Mouse (Mus musculus) spleen, adult 2 months (tissue): Measurements from ENCODE around the gene Dennd4b. TPM values are rescaled to one million over a fixed set of nuclear protein-coding genes. Genes with fewer than 3 reads are reported as not detected.

Experiments
- DNase-seq, 2 experiments: peaks; one replicate each; pipeline versions ENCODE4 v3.0.0 to v3.0.0-alpha.2; 2012 to 2021; ENCODE audit warnings: low spot score in 2 of 2, low read depth in 1 of 2
- H3K27ac ChIP-seq: fragments of 200-500 bp; 2 replicates; pipeline ENCODE4 v1.5.1; 2012; ENCODE audit warnings: low read length, inconsistent platforms; ENCODE audit not compliant: insufficient read depth
- H3K27me3 ChIP-seq: fragments of 200-500 bp; 2 replicates; pipeline ENCODE4 v1.6.1; 2012; ENCODE audit warnings: mild to moderate bottlenecking, moderate library complexity, low read length, inconsistent platforms; ENCODE audit not compliant: control insufficient read depth, insufficient read depth
- H3K36me3 ChIP-seq: fragments of 200-500 bp; 2 replicates; pipeline ENCODE4 v1.6.1; 2012; ENCODE audit warnings: mild to moderate bottlenecking, low read length, inconsistent platforms; ENCODE audit not compliant: control insufficient read depth, insufficient read depth
- H3K4me1 ChIP-seq: fragments of 200-500 bp; 2 replicates; pipeline ENCODE4 v1.6.1; 2011; ENCODE audit warnings: inconsistent platforms; ENCODE audit not compliant: control insufficient read depth, insufficient read depth, insufficient read length
- H3K4me3 ChIP-seq: fragments of 200-500 bp; 2 replicates; pipeline ENCODE4 v1.5.1; 2011; ENCODE audit warnings: mild to moderate bottlenecking, inconsistent platforms; ENCODE audit not compliant: insufficient read depth, insufficient read length; ENCODE audit errors: extremely low read depth
- CTCF ChIP-seq: fragments of 200-500 bp; IDR thresholded peaks from 2 replicates; pipeline ENCODE4 v1.5.1; 2011; ENCODE audit warnings: mild to moderate bottlenecking, inconsistent platforms; ENCODE audit not compliant: insufficient read depth, insufficient read length, insufficient replicate concordance; ENCODE audit errors: extremely low read depth
- POLR2A ChIP-seq: fragments of 200-500 bp; IDR thresholded peaks from 2 replicates; pipeline ENCODE4 v1.6.1; 2011; ENCODE audit warnings: low read depth, low read length, inconsistent platforms
- WGBS: fragments of 180-500 bp; shearing (Covaris S2); methylation state at CpG from one replicate; pipeline ENCODE4 v1.1.7; 2018; 5-methylcytosine and 5-hydroxymethylcytosine counted together
- polyA plus RNA-seq: library from polyadenylated mRNA; depleted of rRNA; stranded (reverse); fragments of >200 nt; gene quantifications from 2 replicates; pipeline ENCODE4 v1.2.3, GENCODE M21; 2012

Gene Dennd4b
- polyA plus RNA-seq, 1 experiment, result 155 TPM

DNA sequence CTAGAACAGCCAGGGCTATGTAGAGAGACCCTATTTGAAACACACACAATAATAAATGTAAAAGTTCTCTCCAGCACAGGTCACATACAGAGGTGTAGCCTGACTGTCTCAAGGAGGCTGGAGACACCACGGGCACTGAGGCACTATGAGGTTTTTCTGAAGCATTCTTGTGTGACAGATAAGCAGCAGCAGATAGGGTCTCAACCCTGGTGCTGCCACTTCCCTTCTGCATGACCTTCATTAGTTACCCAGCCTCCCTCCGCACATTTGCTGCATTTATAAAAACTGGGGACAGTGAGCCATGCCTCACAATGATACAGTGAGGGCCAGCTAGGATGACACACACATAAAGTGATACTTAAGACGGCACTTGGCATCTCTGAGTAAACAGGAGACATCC, 42.0 kb upstream of the Dennd4b start:
- no peaks in the 10 kb centered on the region for H3K36me3 ChIP-seq
- H3K4me3 ChIP-seq, result no peak overlapping the region
- no peak for TF ChIP-seq POLR2A
- TF ChIP-seq CTCF, result no peak
- H3K27ac ChIP-seq, result no peak overlapping the region
- peaks cover 3% of the 10 kb centered on the region for H3K4me1 ChIP-seq
- no peak for DNase-seq
- H3K27me3 ChIP-seq, result peaks cover 3% of the 10 kb centered on the region; the same call in 1 of the 2 replicates
- 56% methylated on average over 3 of the region's 3 CpGs for WGBS

DNA sequence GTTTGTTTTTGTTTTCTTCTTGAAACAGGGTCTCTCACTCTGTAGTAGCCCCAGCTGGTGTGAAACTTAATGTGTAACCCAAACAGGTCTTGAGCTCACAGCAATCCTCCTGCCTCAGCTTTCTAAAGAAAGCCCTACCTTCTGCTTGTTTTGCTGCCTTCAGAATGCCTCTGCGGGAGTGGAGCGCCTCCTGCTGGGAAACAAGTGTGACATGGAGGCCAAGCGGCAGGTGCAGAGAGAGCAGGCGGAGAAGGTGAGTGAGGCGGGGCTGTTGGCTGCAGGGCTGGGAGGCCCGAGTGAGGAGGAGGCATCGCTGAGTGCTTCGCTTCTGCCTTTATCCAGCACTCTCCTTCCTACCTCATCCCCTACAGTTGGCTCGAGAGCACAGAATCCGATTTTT, 40.7 kb upstream of the Dennd4b start:
- H3K36me3 ChIP-seq, result no peaks in the 10 kb centered on the region
- WGBS, result 83% methylated on average over 10 of the region's 10 CpGs
- no peak for TF ChIP-seq CTCF
- no peak for TF ChIP-seq POLR2A

DNA sequence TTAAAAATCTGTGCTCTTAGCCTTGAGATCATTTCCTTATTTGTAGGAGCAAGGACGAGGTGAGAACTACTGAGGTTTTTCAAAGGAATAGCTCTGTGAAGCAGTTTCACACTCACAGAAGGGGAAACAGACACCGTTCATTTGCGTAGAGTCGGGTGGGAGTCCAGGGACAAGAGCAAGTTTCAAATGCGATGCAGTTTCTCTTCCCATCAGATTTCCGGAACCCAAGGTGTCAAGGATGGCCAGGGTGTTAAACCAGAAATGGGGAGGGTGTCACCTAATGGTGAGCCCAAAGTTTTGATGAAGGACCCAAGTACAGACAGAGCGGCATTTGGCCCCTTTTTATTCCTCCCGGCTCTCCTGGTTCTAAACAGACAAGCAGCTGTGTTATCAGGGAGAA, 33.9 kb upstream of the Dennd4b start:
- no peak for TF ChIP-seq POLR2A
- WGBS, result 6% methylated on average over 8 of the region's 8 CpGs

More for the DNA sequence above, 40.7 kb upstream of the Dennd4b start:
- no peak overlapping the region for H3K27ac ChIP-seq
- no peak overlapping the region for H3K4me3 ChIP-seq
- H3K27me3 ChIP-seq, result peaks cover 3% of the 10 kb centered on the region; the same call in 1 of the 2 replicates
- DNase-seq, result no peak
- peaks cover 3% of the 10 kb centered on the region for H3K4me1 ChIP-seq

DNA sequence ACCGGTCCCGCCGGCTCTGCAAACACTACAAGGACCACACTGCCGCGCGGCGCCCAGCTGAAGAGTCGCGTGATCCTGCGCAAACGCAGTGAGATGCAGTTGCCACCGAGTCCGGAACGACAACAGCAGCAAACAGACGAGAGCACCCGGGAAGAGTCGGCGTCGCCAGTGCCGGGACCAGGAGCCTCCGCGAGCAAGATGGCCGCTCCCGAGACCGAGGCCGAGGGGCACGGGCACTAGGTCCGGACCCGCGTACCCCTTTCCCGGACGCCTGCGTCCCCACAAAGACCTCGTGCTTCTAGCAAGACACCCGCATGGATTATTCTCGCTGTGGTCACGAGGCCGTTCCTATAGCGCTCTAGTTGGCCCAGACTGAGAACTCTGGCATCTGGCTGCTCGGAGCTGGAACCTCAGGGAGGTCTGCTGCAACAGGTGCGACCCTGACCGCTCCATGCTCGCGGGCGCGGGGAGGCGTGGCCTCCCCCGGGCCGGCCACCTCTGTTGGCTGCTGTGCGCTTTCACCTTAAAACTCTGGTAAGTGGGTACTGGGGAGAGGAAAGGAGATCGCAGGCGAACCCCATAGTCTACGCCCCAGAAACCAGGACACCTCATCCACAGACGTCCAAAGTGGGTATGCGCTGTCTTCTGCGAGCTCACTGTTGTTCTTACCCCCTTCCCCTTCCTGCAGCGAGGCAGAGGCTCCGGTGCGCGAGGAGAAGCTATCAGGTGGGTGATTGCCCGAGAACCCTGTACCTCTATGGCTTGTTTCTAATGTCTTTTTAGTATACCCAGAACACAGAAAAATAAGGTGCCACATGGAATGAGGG, 33.3 kb upstream of the Dennd4b start, which contains the start of gene Jtb:
TSS of gene Jtb (plus strand) at position 91 of the 827 bp plus-strand sequence.
- Histone ChIP-seq H3K4me3 (peak within 1 kb of the TSS; percentile 88), H3K27ac (peak within 1 kb of the TSS; percentile 92), H3K27me3 (no peaks in the 10 kb centered on the region), H3K4me1 (peaks cover 4% of the 10 kb centered on the region; the same call in 1 of the 2 replicates), H3K36me3 (peaks cover 19% of the 10 kb centered on the region)
- peak; percentile 86 to 93 for DNase-seq
- WGBS, result under 1% methylated on average over 61 of the region's 61 CpGs
- TF ChIP-seq CTCF, result no peak
- TF ChIP-seq POLR2A, result peak; percentile 84

More for the DNA sequence above, 33.9 kb upstream of the Dennd4b start:
- DNase-seq, result no peak
- Histone ChIP-seq H3K27me3 (no peaks in the 10 kb centered on the region), H3K4me1 (peaks cover 4% of the 10 kb centered on the region; the same call in 1 of the 2 replicates), H3K4me3 (peak overlapping the region; percentile 88), H3K36me3 (peaks cover 17% of the 10 kb centered on the region), H3K27ac (peak overlapping the region; percentile 92)

DNA sequence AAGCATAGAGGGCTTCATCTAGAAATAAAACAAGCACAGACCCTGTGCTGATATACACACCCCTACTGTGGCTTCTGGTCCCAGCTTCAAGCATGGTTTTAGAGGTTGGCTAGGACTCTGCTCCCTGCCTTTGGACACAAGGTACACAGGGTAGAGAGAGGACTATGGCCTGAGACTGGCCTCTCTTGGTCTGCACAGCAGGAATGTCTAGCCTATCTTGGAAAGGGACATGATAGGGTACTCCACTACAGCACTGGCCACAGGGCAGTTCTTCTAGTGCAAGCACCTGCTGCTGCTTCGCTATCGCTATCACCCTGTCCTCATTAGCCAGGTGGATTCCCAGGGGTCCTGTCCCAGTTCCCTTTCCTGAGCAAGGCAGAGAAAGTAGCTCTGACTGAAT, 23.7 kb upstream of the Dennd4b start:
- Histone ChIP-seq H3K4me3 (no peak overlapping the region), H3K27me3 (no peaks in the 10 kb centered on the region), H3K36me3 (peaks cover 3% of the 10 kb centered on the region; the same call in 1 of the 2 replicates), H3K27ac (no peak overlapping the region), H3K4me1 (peaks cover 4% of the 10 kb centered on the region)
- DNase-seq, result no peak
- TF ChIP-seq POLR2A (no peak), CTCF (no peak)
- 41% methylated on average over 2 of the region's 2 CpGs for WGBS

DNA sequence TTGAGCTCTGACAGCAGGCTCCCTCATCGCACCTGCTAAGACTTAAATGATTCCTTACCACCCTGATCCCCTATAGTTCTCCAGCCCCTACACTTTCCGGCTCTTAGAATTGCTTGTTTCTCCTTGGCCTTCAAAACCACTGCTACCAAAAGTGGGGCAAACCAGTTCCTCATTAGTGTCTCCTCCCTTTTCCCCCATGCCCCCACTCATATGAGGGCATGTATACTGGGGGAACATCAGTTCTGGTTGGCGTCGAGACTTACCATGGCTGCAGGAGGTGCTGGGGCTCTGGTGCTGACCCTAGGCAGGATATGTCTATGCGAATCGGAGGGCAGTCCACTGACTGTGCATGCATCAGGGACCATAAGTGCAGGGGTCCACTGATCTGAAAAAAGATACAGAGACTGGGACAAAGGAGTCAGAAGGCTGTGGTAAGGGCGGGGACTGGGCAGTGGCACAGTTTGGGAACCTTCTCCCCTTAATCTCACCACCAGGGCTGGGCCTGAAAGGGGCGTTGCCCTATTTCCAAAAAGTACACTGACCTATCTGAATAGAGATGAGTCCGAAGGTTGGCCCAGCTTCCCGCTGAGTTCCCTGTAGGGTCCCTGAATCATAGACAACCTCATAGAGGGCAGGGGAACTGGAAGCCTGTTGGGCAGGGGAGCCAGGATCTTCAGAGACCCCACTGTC, 23.2 kb upstream of the Dennd4b start:
- Histone ChIP-seq H3K4me1 (peaks cover 4% of the 10 kb centered on the region), H3K36me3 (no peaks in the 10 kb centered on the region), H3K4me3 (no peak overlapping the region), H3K27ac (no peak overlapping the region), H3K27me3 (no peaks in the 10 kb centered on the region)
- 73% methylated on average over 10 of the region's 10 CpGs for WGBS
- no peak for DNase-seq
- no peak for TF ChIP-seq CTCF
